Comparison of ENCODE assay signal across 8 mouse cellular contexts in genomic region chr9:40806440-40807288, GRCm38 (mm10). TPM values are rescaled to one million over a fixed set of nuclear protein-coding genes. Genes with fewer than 3 reads are reported as not detected.
DNase-seq lines count a peak whose midpoint lies in the region; ATAC-seq and TF ChIP-seq lines count a peak whose summit lies in the region.

No protein-coding gene starts in this region.

- intact Hi-C loops in heart, adult 2 months (cut with DNase I), result no loop called here

- peaks cover 44% of the 10 kb centered on the region for H3K36me3 ChIP-seq in heart, adult 2 months (ENCODE audit: control insufficient read depth, insufficient read depth, low read length)
- peaks cover 55% of the 10 kb centered on the region for H3K36me3 ChIP-seq in embryonic facial prominence, embryonic 10.5 days (replicated peaks)
- H3K36me3 ChIP-seq in hindbrain, embryonic 14.5 days (replicated peaks; ENCODE audit: control insufficient read depth, insufficient read depth), result peaks cover 59% of the 10 kb centered on the region
- H3K36me3 ChIP-seq in liver, adult 2 months (ENCODE audit: control insufficient read depth, insufficient read depth, low read length), result peaks cover 43% of the 10 kb centered on the region

- no peaks in the 10 kb centered on the region for H3K9me3 ChIP-seq in embryonic facial prominence, embryonic 10.5 days
- no peaks in the 10 kb centered on the region for H3K9me3 ChIP-seq in hindbrain, embryonic 14.5 days (ENCODE audit: control insufficient read depth, low read length)

- no peaks in the 10 kb centered on the region; the same call in 1 of the 2 replicates for H3K79me2 ChIP-seq in heart, adult 2 months (replicated peaks; ENCODE audit: control insufficient read depth, insufficient read depth, low read length)
- H3K79me2 ChIP-seq in liver, adult 2 months (ENCODE audit: control insufficient read depth, insufficient read depth, low read length), result peaks cover 2% of the 10 kb centered on the region; the same call in 1 of the 2 replicates

- H3K9ac ChIP-seq in heart, adult 2 months (ENCODE audit: low read depth, low read length), result peak overlapping the region; percentile 4
- H3K9ac ChIP-seq in hindbrain, embryonic 14.5 days, result peak overlapping the region; percentile 18
- H3K9ac ChIP-seq in liver, adult 2 months (ENCODE audit: low read depth, low read length), result peak overlapping the region; percentile 0; the same call in 1 of the 2 replicates

- peak; percentile 62 for TF ChIP-seq CTCF in heart, adult 2 months (IDR thresholded peaks at IDR 0.05)
- TF ChIP-seq CTCF in liver, adult 2 months (IDR thresholded peaks at IDR 0.05; ENCODE audit: low read depth, low read length), result no peak
- no peak for TF ChIP-seq CTCF in olfactory bulb, adult 2 months (IDR thresholded peaks at IDR 0.05; ENCODE audit: insufficient read depth, low read depth, low read length)

- peaks cover 18% of the 10 kb centered on the region for H3K4me1 ChIP-seq in heart, adult 2 months (ENCODE audit: control insufficient read depth, insufficient read depth, low read length)
- H3K4me1 ChIP-seq in embryonic facial prominence, embryonic 10.5 days, result peaks cover 42% of the 10 kb centered on the region
- H3K4me1 ChIP-seq in hindbrain, embryonic 14.5 days (replicated peaks; ENCODE audit: control insufficient read depth, insufficient read depth, low read length), result peaks cover 42% of the 10 kb centered on the region
- H3K4me1 ChIP-seq in liver, adult 2 months (ENCODE audit: control insufficient read depth, insufficient read depth, low read length), result peaks cover 23% of the 10 kb centered on the region
- H3K4me1 ChIP-seq in olfactory bulb, adult 2 months (ENCODE audit: control insufficient read depth, insufficient read depth, low read length), result peaks cover 10% of the 10 kb centered on the region; the same call in 1 of the 2 replicates

- peak overlapping the region; percentile 56; the same call in 1 of the 2 replicates for H3K4me2 ChIP-seq in hindbrain, embryonic 14.5 days (replicated peaks)

- TF ChIP-seq EP300 in heart, adult 2 months (IDR thresholded peaks at IDR 0.05; ENCODE audit: insufficient read depth, low read depth, low read length), result 0 out of 2 replicates have a peak, but pooled peaks have one; percentile 12

- ATAC-seq in hindbrain, embryonic 14.5 days (ENCODE audit: low FRiP score), result peak; percentile 16; the same call in 1 of the 2 replicates

- peak; percentile 46 to 53 for DNase-seq in heart, adult 2 months
- no peak for DNase-seq in heart, adult 8-10 months (ENCODE audit: low spot score)
- peak; percentile 91 for DNase-seq in R1 (ENCODE audit: low read depth, low spot score)
- DNase-seq in embryonic facial prominence, embryonic 10.5 days (ENCODE audit: low spot score), result peak; percentile 36
- DNase-seq in hindbrain, embryonic 14.5 days (ENCODE audit: low spot score), result peak; percentile 76
- peak; percentile 84 for DNase-seq in liver, adult 2 months (ENCODE audit: extremely low read depth, low read depth, low spot score)
- no peak for DNase-seq in layer of hippocampus, postnatal 14 days (ENCODE audit: low spot score in 2 of 2)

- peak overlapping the region; percentile 43; the same call in 1 of the 2 replicates for H3K27ac ChIP-seq in heart, adult 2 months
- peak overlapping the region; percentile 5 for H3K27ac ChIP-seq in embryonic facial prominence, embryonic 10.5 days (replicated peaks)
- peak overlapping the region; percentile 74 for H3K27ac ChIP-seq in hindbrain, embryonic 14.5 days
- peak overlapping the region; percentile 72 for H3K27ac ChIP-seq in liver, adult 2 months (replicated peaks; ENCODE audit: insufficient read depth, low read depth, low read length)
- H3K27ac ChIP-seq in olfactory bulb, adult 2 months (ENCODE audit: insufficient read depth, low read depth, low read length), result peak overlapping the region; percentile 54; the same call in 1 of the 2 replicates

- no peaks in the 10 kb centered on the region for H3K27me3 ChIP-seq in heart, adult 2 months (ENCODE audit: control insufficient read depth, insufficient read depth, low read length)
- H3K27me3 ChIP-seq in embryonic facial prominence, embryonic 10.5 days (replicated peaks; ENCODE audit: low read depth, poor library complexity, severe bottlenecking), result no peaks in the 10 kb centered on the region
- no peaks in the 10 kb centered on the region for H3K27me3 ChIP-seq in hindbrain, embryonic 14.5 days (ENCODE audit: control insufficient read depth, insufficient read depth, low read length)
- H3K27me3 ChIP-seq in liver, adult 2 months (ENCODE audit: control insufficient read depth, insufficient read depth, low read length), result no peaks in the 10 kb centered on the region

- WGBS in heart, adult 2 months, result 18% methylated on average over 5 of the region's 5 CpGs
- WGBS in embryonic facial prominence, embryonic 10.5 days, result 22% methylated on average over 5 of the region's 5 CpGs
- 23% methylated on average over 5 of the region's 5 CpGs for WGBS in hindbrain, embryonic 14.5 days
- 6% methylated on average over 5 of the region's 5 CpGs for WGBS in liver, adult 2 months
- 19% methylated on average over 5 of the region's 5 CpGs for WGBS in olfactory bulb, adult 2 months

- no peak; the same call in 1 of the 2 replicates for TF ChIP-seq POLR2A in heart, adult 2 months (IDR thresholded peaks at IDR 0.05; ENCODE audit: insufficient read depth, low read depth, low read length)
- no peak for TF ChIP-seq POLR2A in liver, adult 2 months (IDR thresholded peaks at IDR 0.05; ENCODE audit: extremely low read depth, insufficient read depth, low read length)
- TF ChIP-seq POLR2A in olfactory bulb, adult 2 months (IDR thresholded peaks at IDR 0.05; ENCODE audit: insufficient read depth, low read depth, low read length), result no peak

- no peak overlapping the region for H3K4me3 ChIP-seq in heart, adult 2 months
- H3K4me3 ChIP-seq in embryonic facial prominence, embryonic 10.5 days, result peak overlapping the region; percentile 5; the same call in 1 of the 2 replicates
- H3K4me3 ChIP-seq in hindbrain, embryonic 14.5 days (replicated peaks; ENCODE audit: low read length), result no peak overlapping the region
- H3K4me3 ChIP-seq in liver, adult 2 months (ENCODE audit: insufficient read depth, low read depth, low read length), result no peak overlapping the region
- no peak overlapping the region for H3K4me3 ChIP-seq in olfactory bulb, adult 2 months (ENCODE audit: insufficient read depth, low read depth, low read length)

RNA-seq across cellular contexts. Expression of gene Hspa8, which starts 5.9 kb away (rescaled TPM):
- total RNA-seq in heart, adult 2 months (2021), result 1,000 to 10,000 TPM; 1,540 to 1,554 TPM
- polyA plus RNA-seq in heart, adult 2 months (2012; rRNA removed), result 2,007 and 3,319 TPM in 2 replicates
- total RNA-seq in heart, adult 8-10 months (2022), result 1,000 to 10,000 TPM; 1,176 to 1,889 (median 1,438) TPM
- 3,691 and 4,038 TPM in 2 replicates for polyA plus RNA-seq in embryonic facial prominence, embryonic 10.5 days (2016; fragmentation: Nextera tagmentation; extraction: Ambion mirVana)
- 2,885 and 3,458 TPM in 2 replicates for polyA plus RNA-seq in hindbrain, embryonic 14.5 days (2014; fragmentation: Nextera tagmentation; extraction: Ambion mirVana)
- 1,567 and 2,371 TPM in 2 replicates for total RNA-seq in liver, adult 2 months (2014; rRNA removed)
- 1,896 and 1,951 TPM in 2 replicates for polyA plus RNA-seq in liver, adult 2 months (2012; rRNA removed)
- polyA plus RNA-seq in olfactory bulb, adult 2 months (2012; ENCODE audit: insufficient read depth, insufficient read length, low replicate concordance, missing spikeins), result 1,623 and 1,837 TPM in 2 replicates
- total RNA-seq in layer of hippocampus, postnatal 14 days (2021), result 1,000 to 10,000 TPM; 2,045 to 2,355 TPM

Comparison
In these comparisons a context has a peak if more than half of its experiments do, and no peak if none do; other contexts are left out.
1. DNase-seq: peak in heart, adult 2 months (2 of 2), R1 (single experiment), embryonic facial prominence, embryonic 10.5 days (single experiment), hindbrain, embryonic 14.5 days (single experiment) and liver, adult 2 months (single experiment); none in heart, adult 8-10 months (single experiment) and layer of hippocampus, postnatal 14 days (0 of 2).
2. H3K27ac ChIP-seq: peak in every context shown above with its lines; median percentile 74 in hindbrain, embryonic 14.5 days; 72 in liver, adult 2 months; 54 in olfactory bulb, adult 2 months; 43 in heart, adult 2 months; 5 in embryonic facial prominence, embryonic 10.5 days.
3. Peak in every context shown above with its lines, with median percentiles within 50 percentile points of each other: H3K9ac ChIP-seq.